Mouse (Mus musculus) cortical plate, adult 2 months (tissue): ENCODE data around the gene Nfkbia. TPM values are rescaled to one million over a fixed set of nuclear protein-coding genes. Genes with fewer than 3 reads are reported as not detected.

Source experiments
- H3K27ac ChIP-seq: fragments of 200-500 bp; 2 replicates; pipeline ENCODE4 v1.5.1; 2012; ENCODE audit warnings: low read length, control low read depth, inconsistent platforms; ENCODE audit not compliant: insufficient read depth
- H3K4me1 ChIP-seq: fragments of 200-500 bp; 2 replicates; pipeline ENCODE4 v1.6.1; 2011; ENCODE audit warnings: low read length; ENCODE audit not compliant: control insufficient read depth, insufficient read depth
- H3K4me3 ChIP-seq: fragments of 200-500 bp; 2 replicates; pipeline ENCODE4 v1.5.1; 2011; ENCODE audit warnings: mild to moderate bottlenecking, low read length, control low read depth; ENCODE audit not compliant: insufficient read depth
- CTCF ChIP-seq: fragments of 200-500 bp; IDR thresholded peaks from 2 replicates; pipeline ENCODE4 v1.5.1; 2011; ENCODE audit warnings: mild to moderate bottlenecking, control low read depth, low read length; ENCODE audit not compliant: insufficient read depth; ENCODE audit errors: extremely low read depth
- POLR2A ChIP-seq: fragments of 200-500 bp; IDR thresholded peaks from 2 replicates; pipeline ENCODE4 v1.6.1; 2011; ENCODE audit warnings: mild to moderate bottlenecking, low read length, control low read depth; ENCODE audit not compliant: insufficient read depth; ENCODE audit errors: extremely low read depth
- polyA plus RNA-seq: library from polyadenylated mRNA; depleted of rRNA; stranded (reverse); fragments of >200 nt; gene quantifications from 2 replicates; pipeline ENCODE4 v1.2.3, GENCODE M21; 2012

Nfkbia gene
- polyA plus RNA-seq, 1 experiment = 40.2 TPM

DNA sequence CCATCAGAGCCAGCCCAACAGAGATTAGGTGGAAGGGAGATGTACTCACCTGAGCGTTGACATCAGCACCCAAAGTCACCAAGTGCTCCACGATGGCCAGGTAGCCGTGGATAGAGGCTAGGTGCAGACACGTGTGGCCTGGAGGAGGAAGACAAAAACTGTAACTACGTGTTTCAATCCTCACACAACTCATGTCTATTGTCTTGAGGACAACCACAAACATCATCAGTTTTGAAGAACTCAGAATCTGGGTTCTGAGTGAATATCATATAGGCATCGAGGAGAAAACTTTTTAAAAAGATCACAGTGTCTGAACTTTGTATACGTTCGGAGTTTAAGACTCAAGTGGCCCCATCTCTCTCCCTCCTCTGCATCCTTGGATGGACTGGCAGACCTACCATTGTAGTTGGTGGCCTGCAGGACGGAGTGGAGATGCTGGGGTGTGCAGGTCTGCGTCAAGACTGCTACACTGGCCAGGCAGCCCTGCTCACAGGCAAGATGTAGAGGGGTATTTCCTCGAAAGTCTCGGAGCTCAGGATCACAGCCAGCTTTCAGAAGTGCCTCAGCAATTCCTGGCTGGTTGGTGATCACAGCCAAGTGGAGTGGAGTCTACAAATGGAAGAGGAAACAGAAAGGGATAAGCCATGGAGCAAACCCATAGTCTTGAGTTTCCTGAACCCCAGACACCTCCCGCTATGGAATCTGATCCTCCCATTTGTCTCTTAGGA, 1.6 kb downstream of the Nfkbia start:
- H3K27ac ChIP-seq = peak overlapping the region; percentile 95

DNA sequence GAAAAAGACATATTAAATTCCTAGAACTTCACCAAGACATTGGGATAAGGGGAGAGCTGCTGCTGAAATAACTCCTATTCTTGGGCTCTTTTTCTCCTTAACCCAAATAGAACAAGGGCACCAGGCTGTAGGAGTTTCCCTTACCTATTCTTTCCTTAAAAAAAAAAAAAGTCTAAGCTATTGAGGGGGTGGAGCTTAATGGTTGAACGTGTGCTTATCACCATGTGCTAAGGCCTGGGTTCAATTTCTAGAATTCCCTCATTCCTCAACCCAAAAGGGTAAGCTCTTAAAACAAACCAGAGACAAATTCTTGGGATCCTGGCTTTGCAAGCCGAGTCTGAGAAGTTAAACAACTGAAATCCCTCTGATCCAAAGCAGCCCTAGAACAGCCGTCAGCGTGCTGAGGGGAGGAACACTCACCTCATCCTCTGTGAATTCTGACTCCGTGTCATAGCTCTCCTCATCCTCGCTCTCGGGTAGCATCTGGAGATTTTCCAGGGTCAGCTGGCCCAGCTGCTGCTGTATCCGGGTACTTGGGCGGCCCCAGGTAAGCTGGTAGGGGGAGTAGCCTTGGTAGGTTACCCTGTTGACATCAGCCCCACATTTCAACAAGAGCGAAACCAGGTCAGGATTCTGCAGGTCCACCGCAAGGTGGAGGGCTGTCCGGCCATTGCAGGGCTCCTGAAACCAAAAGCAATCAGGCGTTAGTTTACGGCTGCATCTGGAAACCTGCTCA, 2.3 kb downstream of the Nfkbia start:
- Histone ChIP-seq H3K27ac (peak overlapping the region; percentile 45; the same call in 1 of the 2 replicates), H3K4me3 (peak overlapping the region; percentile 100), H3K4me1 (no peaks in the 10 kb centered on the region; the same call in 1 of the 2 replicates)
- TF ChIP-seq POLR2A (no peak), CTCF (no peak)

More for the DNA sequence above, 1.6 kb downstream of the Nfkbia start:
- Histone ChIP-seq H3K4me3 (peak overlapping the region; percentile 100), H3K4me1 (no peaks in the 10 kb centered on the region; the same call in 1 of the 2 replicates)
- no peak for TF ChIP-seq POLR2A
- no peak for TF ChIP-seq CTCF

DNA sequence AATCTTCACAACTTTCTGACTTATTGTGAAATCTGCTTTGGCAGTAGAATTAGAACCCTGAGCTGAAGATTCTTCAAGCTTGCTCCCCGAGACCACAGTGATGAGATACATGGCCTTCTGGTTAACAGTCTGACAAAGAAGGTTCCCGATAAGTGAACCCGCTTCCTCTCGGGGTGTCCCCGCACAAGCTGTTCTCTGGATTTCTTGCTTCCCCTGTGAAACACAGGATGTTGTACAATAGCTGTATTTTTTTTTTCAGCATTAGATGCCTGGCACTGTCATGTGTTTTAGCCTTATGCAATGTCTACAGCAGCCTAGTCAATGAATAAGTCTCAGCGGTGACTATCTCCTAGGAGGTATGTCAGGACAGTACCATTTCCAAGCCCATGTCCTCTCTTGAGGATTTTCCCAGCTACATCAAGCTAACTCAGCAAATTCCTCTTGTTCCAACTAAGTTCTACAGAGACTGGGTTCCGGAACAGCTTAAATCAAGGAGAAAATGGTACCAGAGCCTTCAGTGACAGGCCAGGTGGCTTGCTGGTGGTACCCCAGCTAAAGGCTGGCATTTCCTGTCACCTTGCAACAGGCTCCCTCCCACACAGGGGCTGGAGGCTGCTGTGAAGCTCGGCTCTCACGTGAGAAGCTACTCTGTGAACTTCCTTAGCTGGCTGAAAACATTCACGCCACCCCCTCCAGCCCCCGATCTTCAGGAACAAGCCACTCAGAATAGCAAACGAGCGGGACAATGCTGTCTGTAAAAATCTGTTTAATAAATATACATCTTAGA, 3.6 kb downstream of the Nfkbia start:
- Histone ChIP-seq H3K27ac (peak overlapping the region; percentile 38), H3K4me3 (0 out of 2 replicates have a peak overlapping the region, but pooled peaks have one; percentile 6), H3K4me1 (no peaks in the 10 kb centered on the region; the same call in 1 of the 2 replicates)
- no peak for TF ChIP-seq CTCF
- TF ChIP-seq POLR2A = no peak

DNA sequence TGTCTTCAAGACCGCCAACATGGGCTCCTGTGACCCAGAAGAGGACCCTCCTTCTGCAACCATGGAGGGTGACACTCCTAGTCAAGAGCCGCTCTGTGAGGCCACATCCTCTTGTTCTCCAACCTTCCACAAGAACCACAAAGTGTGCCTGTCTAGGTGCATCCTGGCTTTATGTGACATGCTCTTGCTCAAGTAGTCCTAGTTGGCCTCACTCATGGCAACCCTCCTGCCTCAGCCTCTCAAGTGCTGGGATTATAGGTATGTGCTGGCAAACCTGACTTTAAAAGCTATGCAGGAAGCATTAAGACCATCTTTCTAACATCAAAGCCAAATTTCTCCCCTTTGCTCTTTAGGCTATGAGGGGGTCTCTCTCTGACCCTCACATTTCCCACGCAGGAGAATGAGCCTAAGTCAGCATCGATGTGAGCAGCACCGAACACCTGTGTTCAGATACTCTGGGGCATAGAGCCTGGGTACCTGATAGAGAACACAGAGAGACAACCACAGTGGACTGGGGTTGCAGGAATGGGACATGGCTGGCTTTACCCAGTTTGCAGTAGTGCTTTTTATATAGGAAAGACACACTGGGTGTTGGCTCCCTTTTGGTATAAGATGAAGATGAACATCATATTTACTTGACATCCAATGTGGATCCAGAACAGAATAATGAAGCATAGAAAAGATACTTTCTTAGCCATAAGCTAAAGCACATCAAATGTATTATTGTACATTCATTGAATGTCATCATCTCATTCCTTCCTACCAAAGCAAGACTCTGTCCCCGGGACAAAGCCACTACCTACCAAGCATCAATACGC, 4.4 kb downstream of the Nfkbia start:
- Histone ChIP-seq H3K4me3 (no peak overlapping the region), H3K4me1 (no peaks in the 10 kb centered on the region; the same call in 1 of the 2 replicates), H3K27ac (peak overlapping the region; percentile 29; the same call in 1 of the 2 replicates)
- TF ChIP-seq CTCF (no peak), POLR2A (no peak)

DNA sequence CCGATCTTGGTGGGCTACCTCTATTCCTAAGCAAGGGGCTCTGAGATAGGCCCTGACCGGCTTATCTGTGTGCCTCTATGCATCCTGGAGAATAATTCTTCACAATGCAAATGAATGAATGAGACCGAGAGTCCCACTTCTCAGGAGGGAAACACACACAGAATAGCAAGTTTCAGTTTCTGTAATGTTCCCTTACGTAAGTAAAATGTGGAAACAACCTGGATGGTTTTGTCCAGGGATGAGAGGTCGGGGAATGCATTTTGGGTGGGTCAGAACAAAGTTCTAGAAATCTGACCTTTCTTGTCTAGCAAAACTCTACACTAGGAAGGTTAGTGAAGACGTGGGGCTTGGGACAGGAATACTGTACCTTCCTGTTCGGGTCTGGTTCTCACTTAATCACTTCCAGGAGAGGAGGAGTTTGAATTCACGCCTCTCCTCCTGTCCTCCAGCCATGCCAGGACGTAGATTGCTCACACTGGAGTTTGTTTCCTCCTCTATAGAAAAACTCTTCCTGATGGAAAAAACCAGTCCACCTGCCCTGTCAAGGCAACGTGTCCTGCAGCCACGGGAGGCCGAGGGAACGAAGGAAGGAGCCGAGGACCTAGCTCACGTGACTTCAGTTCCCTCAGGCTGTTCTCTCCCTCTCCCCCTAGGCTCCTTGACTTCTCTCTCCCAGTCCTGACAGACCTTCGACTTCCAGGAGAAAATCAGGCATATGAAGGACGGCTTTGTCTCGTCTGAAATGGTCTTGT, 5.3 kb downstream of the Nfkbia start:
- TF ChIP-seq POLR2A = no peak
- no peak for TF ChIP-seq CTCF
- Histone ChIP-seq H3K4me1 (no peaks in the 10 kb centered on the region; the same call in 1 of the 2 replicates), H3K27ac (no peak overlapping the region), H3K4me3 (no peak overlapping the region)

DNA sequence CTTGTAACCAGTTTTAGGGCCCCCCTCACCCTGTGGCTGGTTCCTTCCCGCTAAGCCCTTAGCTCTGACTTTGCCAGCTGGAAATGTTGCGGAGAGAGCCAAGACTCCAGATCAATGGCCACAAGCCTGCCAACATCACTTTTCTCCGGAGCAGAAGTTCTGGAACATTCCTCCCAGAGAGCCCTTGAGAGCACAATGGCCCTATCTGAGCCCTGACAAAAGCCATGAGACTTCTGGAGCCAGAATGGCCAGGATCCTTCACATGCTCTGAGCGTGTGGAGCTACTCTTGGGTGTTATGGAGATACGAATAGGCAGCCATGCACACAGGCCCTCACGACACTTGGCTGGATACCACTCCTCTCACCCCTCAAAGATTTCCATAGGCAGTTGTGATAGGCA, 7.6 kb downstream of the Nfkbia start:
- H3K27ac ChIP-seq = no peak overlapping the region
- H3K4me3 ChIP-seq = no peak overlapping the region
- H3K4me1 ChIP-seq = peaks cover 1% of the 10 kb centered on the region; the same call in 1 of the 2 replicates
- TF ChIP-seq CTCF (no peak), POLR2A (no peak)

DNA sequence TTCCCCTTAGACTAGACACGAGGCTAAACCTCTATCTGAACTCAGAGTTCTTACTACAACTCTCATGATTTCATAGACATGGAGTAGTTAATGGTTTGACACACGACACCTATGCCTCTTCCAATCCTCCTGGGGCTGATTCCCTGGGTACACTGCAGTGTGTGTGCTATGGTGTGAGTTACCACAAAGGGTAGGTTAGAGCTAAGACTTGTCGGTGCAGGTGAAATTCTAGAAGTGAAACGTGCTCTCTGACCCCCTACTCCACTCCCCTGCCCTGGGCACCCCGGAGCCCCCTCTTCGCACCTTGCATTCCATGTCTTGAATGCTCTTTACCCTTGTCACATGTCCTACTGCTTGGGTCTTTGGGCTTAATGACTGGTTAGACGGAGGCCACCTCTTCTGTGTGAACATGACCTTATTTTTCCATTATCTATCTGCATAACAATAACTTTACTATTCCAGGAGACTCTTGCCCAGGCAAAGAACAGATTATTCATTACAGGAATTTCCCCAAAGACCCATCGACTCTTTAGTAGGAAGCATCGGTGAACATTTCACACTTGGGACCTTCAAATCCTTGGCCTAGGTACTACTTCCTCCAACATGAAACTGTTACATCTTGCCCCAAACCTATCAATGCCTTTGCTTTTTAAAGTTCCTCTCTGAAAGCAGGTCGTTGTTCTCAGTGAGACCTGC, 8.2 kb downstream of the Nfkbia start:
- H3K27ac ChIP-seq = no peak overlapping the region
- H3K4me1 ChIP-seq = peaks cover 1% of the 10 kb centered on the region; the same call in 1 of the 2 replicates
- no peak overlapping the region for H3K4me3 ChIP-seq
- no peak for TF ChIP-seq POLR2A

DNA sequence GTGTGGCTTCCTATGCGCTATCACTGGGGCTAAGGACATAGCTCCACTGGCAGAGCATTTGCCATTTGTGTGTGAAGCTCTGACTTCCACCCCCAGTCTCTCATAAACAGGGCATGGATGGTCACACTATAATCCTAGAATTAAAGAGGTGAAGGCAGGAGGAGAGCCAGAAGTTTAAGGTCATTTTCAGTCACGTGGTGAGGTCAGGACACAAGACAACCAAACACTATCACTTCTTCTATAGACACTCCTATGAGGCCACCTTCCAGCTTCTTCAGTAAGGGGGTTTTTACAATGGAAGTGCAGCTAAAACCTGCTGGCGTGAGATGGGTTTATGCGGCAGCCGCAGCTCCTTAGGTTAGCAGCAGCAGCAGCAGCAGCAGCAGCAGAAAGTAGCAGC, 8.9 kb downstream of the Nfkbia start:
- TF ChIP-seq CTCF (no peak), POLR2A (no peak)
- Histone ChIP-seq H3K4me3 (no peak overlapping the region), H3K27ac (no peak overlapping the region), H3K4me1 (peaks cover 1% of the 10 kb centered on the region; the same call in 1 of the 2 replicates)
